13 mouse cellular contexts compared by ENCODE assay signal in the genomic region with DNA sequence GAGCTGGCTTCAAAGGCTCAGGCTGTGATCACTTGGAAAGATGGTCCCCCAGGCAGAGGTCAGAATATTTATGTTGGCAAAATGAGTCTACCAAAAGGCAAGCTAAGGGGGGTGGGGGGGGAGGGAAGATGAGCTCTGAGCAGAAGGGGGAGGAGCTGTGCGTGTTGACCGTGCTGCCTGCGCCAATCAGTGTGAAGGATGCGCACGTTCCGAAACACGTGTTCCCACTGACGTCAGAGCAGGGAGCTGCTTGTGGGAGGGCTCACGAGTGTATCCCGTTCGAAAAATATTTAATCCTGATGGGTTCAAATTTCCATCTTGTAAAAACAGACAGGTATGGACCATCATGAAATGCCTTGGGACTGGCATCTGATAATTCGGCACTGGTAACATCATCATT. TPM values are rescaled to one million over a fixed set of nuclear protein-coding genes. Genes with fewer than 3 reads are reported as not detected.
DNase-seq lines count a peak whose midpoint lies in the region; ATAC-seq lines count a peak whose summit lies in the region.
"Had no signal": no experiment of that assay in that cellular context is flagged by ENCODE, and none has a peak within 500 bp of the region (broad histone marks: within the 10 kb centered on the region; RNA-seq: fewer than 3 reads in every experiment).

No protein-coding gene starts in this region.

- H3K4me3 ChIP-seq in embryonic facial prominence, embryonic 14.5 days (ENCODE audit: low read depth, low read length) = no peak overlapping the region
- no peak overlapping the region for H3K4me3 ChIP-seq in limb, embryonic 12.5 days (replicated peaks)

- H3K27ac ChIP-seq in embryonic facial prominence, embryonic 14.5 days (replicated peaks; ENCODE audit: low read depth, low read length) = no peak overlapping the region
- no peak overlapping the region for H3K27ac ChIP-seq in limb, embryonic 12.5 days

- 34% methylated on average over 12 of the region's 12 CpGs for WGBS in embryonic facial prominence, embryonic 14.5 days
- WGBS in limb, embryonic 12.5 days = 22% methylated on average over 12 of the region's 12 CpGs

- 0 out of 2 replicates have a peak, but pooled peaks cover 6% of the 10 kb centered on the region for H3K27me3 ChIP-seq in embryonic facial prominence, embryonic 14.5 days (replicated peaks; ENCODE audit: control insufficient read depth, insufficient read depth, low read length)
- H3K27me3 ChIP-seq in limb, embryonic 12.5 days = peaks cover 7% of the 10 kb centered on the region

- H3K4me2 ChIP-seq in embryonic facial prominence, embryonic 14.5 days (ENCODE audit: low read depth, low read length) = no peak overlapping the region
- H3K4me2 ChIP-seq in limb, embryonic 12.5 days = peak overlapping the region; percentile 13; the same call in 1 of the 2 replicates

- H3K36me3 ChIP-seq in embryonic facial prominence, embryonic 14.5 days (ENCODE audit: control insufficient read depth, insufficient read depth, low read length) = no peaks in the 10 kb centered on the region
- no peaks in the 10 kb centered on the region for H3K36me3 ChIP-seq in limb, embryonic 12.5 days

- ATAC-seq in embryonic facial prominence, embryonic 14.5 days (ENCODE audit: low read depth) = peak; percentile 50; the same call in 1 of the 2 replicates
- no peak for ATAC-seq in limb, embryonic 12.5 days (ENCODE audit: insufficient number of reproducible peaks, insufficient read depth, low FRiP score, low TSS enrichment, low read depth)
- no peak for ATAC-seq in cerebellum, adult (ENCODE audit: insufficient number of reproducible peaks, low FRiP score, low TSS enrichment)

- H3K4me1 ChIP-seq in embryonic facial prominence, embryonic 14.5 days (ENCODE audit: control insufficient read depth, insufficient read depth, low read length) = no peaks in the 10 kb centered on the region
- H3K4me1 ChIP-seq in limb, embryonic 12.5 days (replicated peaks) = no peaks in the 10 kb centered on the region

- no peaks in the 10 kb centered on the region for H3K9me3 ChIP-seq in embryonic facial prominence, embryonic 14.5 days (ENCODE audit: control insufficient read depth, low read length)
- H3K9me3 ChIP-seq in limb, embryonic 12.5 days = no peaks in the 10 kb centered on the region

- DNase-seq in testis, postnatal 14 days (ENCODE audit: low spot score) = peak; percentile 56
- DNase-seq in testis, postnatal 10 days (ENCODE audit: low spot score) = no peak
- peak; percentile 34 for DNase-seq in embryonic facial prominence, embryonic 14.5 days (ENCODE audit: low spot score)
- DNase-seq in cerebellum, adult 9-10 months = no peak
- no peak for DNase-seq in adrenal gland, postnatal 25 days
- DNase-seq: cerebellum, adult 11-12 months; heart, postnatal 36 days; kidney, postnatal 36 days; right cerebral cortex, postnatal 14 days had no signal

- no peak overlapping the region for H3K9ac ChIP-seq in embryonic facial prominence, embryonic 14.5 days (ENCODE audit: low read depth, low read length)
- no peak overlapping the region for H3K9ac ChIP-seq in limb, embryonic 12.5 days (replicated peaks)

RNA-seq across cellular contexts. Expression of gene Asphd2, which starts 24.9 kb away (rescaled TPM):
- 18.2 and 20.3 TPM in 2 replicates for polyA plus RNA-seq in embryonic facial prominence, embryonic 14.5 days (2014; fragmentation: Nextera tagmentation; extraction: Ambion mirVana)
- polyA plus RNA-seq in limb, embryonic 12.5 days (2016; fragmentation: Nextera tagmentation; extraction: Ambion mirVana) = 29.0 and 35.4 TPM in 2 replicates
- total RNA-seq in adrenal gland, postnatal 25 days (2021) = 1.4 and 2.5 TPM in 2 replicates

RNA-seq across cellular contexts. Expression of gene Gm6588, which starts 29.7 kb away (rescaled TPM):
- not detected in 2 replicates for polyA plus RNA-seq in embryonic facial prominence, embryonic 14.5 days (2014; fragmentation: Nextera tagmentation; extraction: Ambion mirVana)
- not detected in 2 replicates for polyA plus RNA-seq in limb, embryonic 12.5 days (2016; fragmentation: Nextera tagmentation; extraction: Ambion mirVana)
- not detected in 2 replicates for total RNA-seq in adrenal gland, postnatal 25 days (2021)
- total RNA-seq: heart, postnatal 36 days; left cerebral cortex, postnatal 10 days had no signal
- polyA plus RNA-seq: lung, embryonic 16.5 days had no signal

Comparison
In these comparisons a context has a peak if more than half of its experiments do, and no peak if none do; other contexts are left out.
1. DNase-seq: peak in testis, postnatal 14 days (single experiment) and embryonic facial prominence, embryonic 14.5 days (single experiment); none in testis, postnatal 10 days (single experiment), cerebellum, adult 9-10 months (single experiment) and adrenal gland, postnatal 25 days (single experiment).